Mouse (Mus musculus): ENCODE results near the gene Snx25. TPM values are rescaled to one million over a fixed set of nuclear protein-coding genes. Genes with fewer than 3 reads are reported as not detected.

Snx25 gene
- total and polyA plus RNA-seq, 3 experiments = 20.0 to 23.1 TPM; not detected in 1

DNA sequence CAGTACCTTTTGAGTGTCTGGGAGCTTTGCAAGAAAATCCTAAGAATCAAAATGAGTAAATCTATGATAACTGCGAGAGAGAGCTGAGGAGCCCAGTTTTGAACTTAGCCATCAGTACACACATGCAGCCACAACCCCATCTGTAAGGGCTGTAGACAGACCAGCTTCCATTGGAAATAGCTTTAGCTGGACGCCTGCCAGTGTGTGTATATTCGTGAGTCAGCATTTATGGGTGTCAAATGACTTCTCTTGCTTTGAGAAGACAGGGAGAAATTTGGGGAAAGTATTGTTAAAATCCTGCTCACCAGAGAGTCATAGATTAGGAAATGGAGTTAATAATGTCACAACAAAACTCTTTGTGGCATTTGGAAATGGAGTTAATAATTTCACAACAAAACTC, 165.3 kb downstream of the Snx25 start:
- Histone ChIP-seq H3K9me3 (replicated peaks; ENCODE audit: insufficient read depth, low read length) (no peaks in the 10 kb centered on the region), H3K4me3 (ENCODE audit: control insufficient read depth in 1 of 2, insufficient read depth in 1 of 2, low read depth in 2 of 2, low read length in 2 of 2) (no peak overlapping the region), H3K79me2 (ENCODE audit: control insufficient read depth, insufficient read depth, low read length, poor library complexity) (no peaks in the 10 kb centered on the region), H3K27me3 (ENCODE audit: control insufficient read depth in 1 of 2, insufficient read depth in 2 of 2, low read length in 2 of 2) (no peaks in the 10 kb centered on the region), H3K4me1 (ENCODE audit: control insufficient read depth in 1 of 2, insufficient read depth in 2 of 2, low read length in 2 of 2) (peaks cover 0 to 7% of the 10 kb centered on the region in 2 experiments; a peak in 2 of 4 replicates), H3K36me3 (ENCODE audit: control insufficient read depth in 1 of 2, insufficient read depth in 2 of 2, low read length in 2 of 2) (peaks cover 6 to 38% of the 10 kb centered on the region in 2 experiments; a peak in 3 of 4 replicates), H3K9ac (ENCODE audit: control insufficient read depth, low read depth, low read length, poor library complexity, severe bottlenecking) (no peak overlapping the region), H3K27ac (ENCODE audit: control insufficient read depth, low read depth, low read length) (no peak overlapping the region)
- no peak for TF ChIP-seq ZKSCAN1 (IDR thresholded peaks at IDR 0.05; ENCODE audit: low read depth, low read length)
- TF ChIP-seq GABPA (IDR thresholded peaks at IDR 0.05; ENCODE audit: low read depth, low read length) = 0 out of 2 replicates have a peak, but pooled peaks have one; percentile 20
- peak; percentile 86 for TF ChIP-seq MAFK (IDR thresholded peaks at IDR 0.05; ENCODE audit: borderline replicate concordance, low read depth, low read length)
- peak; percentile 59 for DNase-seq (ENCODE audit: low read depth, low spot score)

Other genes with a start within 250 kb of the Snx25 start
- gene Ccdc110, start 217.5 kb downstream of the Snx25 start, total RNA-seq (2012; rRNA removed) = not detected in 2 replicates
- gene Ccdc110, start 217.5 kb downstream of the Snx25 start, polyA plus RNA-seq (2012; ENCODE audit: insufficient read depth in 1 of 2, insufficient read length in 2 of 2, low read depth in 1 of 2, low replicate concordance in 2 of 2, missing spikeins in 1 of 2) = not detected
- gene 1700029J07Rik, start 176.9 kb downstream of the Snx25 start, total RNA-seq (2012; rRNA removed) = 0.65 and 0.81 TPM in 2 replicates
- gene 1700029J07Rik, start 176.9 kb downstream of the Snx25 start, polyA plus RNA-seq (2012; ENCODE audit: insufficient read depth in 1 of 2, insufficient read length in 2 of 2, low read depth in 1 of 2, low replicate concordance in 2 of 2, missing spikeins in 1 of 2) = 1 to 10 TPM in 1 of 2 experiments, not detected in 1; 1.5 TPM
- gene Ufsp2, start 176.6 kb downstream of the Snx25 start, total RNA-seq (2012; rRNA removed) = 45.0 and 61.7 TPM in 2 replicates
- 10 to 100 TPM in 1 of 2 experiments, not detected in 1; 58.9 TPM for gene Ufsp2, start 176.6 kb downstream of the Snx25 start, polyA plus RNA-seq (2012; ENCODE audit: insufficient read depth in 1 of 2, insufficient read length in 2 of 2, low read depth in 1 of 2, low replicate concordance in 2 of 2, missing spikeins in 1 of 2)
- gene Lrp2bp, start 152.9 kb downstream of the Snx25 start, total RNA-seq (2012; rRNA removed) = 0.16 TPM in 1 of 2 replicates, not detected in the other
- under 1 TPM in 1 of 2 experiments, not detected in 1; 0.40 TPM for gene Lrp2bp, start 152.9 kb downstream of the Snx25 start, polyA plus RNA-seq (2012; ENCODE audit: insufficient read depth in 1 of 2, insufficient read length in 2 of 2, low read depth in 1 of 2, low replicate concordance in 2 of 2, missing spikeins in 1 of 2)
- gene Ankrd37, start 146.5 kb downstream of the Snx25 start, total RNA-seq (2012; rRNA removed) = 15.5 and 139 TPM in 2 replicates
- gene Ankrd37, start 146.5 kb downstream of the Snx25 start, polyA plus RNA-seq (2012; ENCODE audit: insufficient read depth in 1 of 2, insufficient read length in 2 of 2, low read depth in 1 of 2, low replicate concordance in 2 of 2, missing spikeins in 1 of 2) = 10 to 100 TPM in 1 of 2 experiments, not detected in 1; 30.8 TPM
- 8.5 TPM in 2 replicates for gene Cfap97, start 388 bp downstream of the Snx25 start, total RNA-seq (2012; rRNA removed)
- gene Cfap97, start 388 bp downstream of the Snx25 start, polyA plus RNA-seq (2012; ENCODE audit: insufficient read depth in 1 of 2, insufficient read length in 2 of 2, low read depth in 1 of 2, low replicate concordance in 2 of 2, missing spikeins in 1 of 2) = 1 to 10 TPM in 1 of 2 experiments, not detected in 1; 9.3 TPM
- gene Slc25a4, start 59.1 kb upstream of the Snx25 start, total RNA-seq (2012; rRNA removed) = 311 and 342 TPM in 2 replicates
- gene Slc25a4, start 59.1 kb upstream of the Snx25 start, polyA plus RNA-seq (2012; ENCODE audit: insufficient read depth in 1 of 2, insufficient read length in 2 of 2, low read depth in 1 of 2, low replicate concordance in 2 of 2, missing spikeins in 1 of 2) = 100 to 1,000 TPM; 188 to 471 TPM
- not detected in 2 replicates for gene Helt, start 142.5 kb upstream of the Snx25 start, total RNA-seq (2012; rRNA removed)
- not detected for gene Helt, start 142.5 kb upstream of the Snx25 start, polyA plus RNA-seq (2012; ENCODE audit: insufficient read depth in 1 of 2, insufficient read length in 2 of 2, low read depth in 1 of 2, low replicate concordance in 2 of 2, missing spikeins in 1 of 2)

Measured in MEL (cell line).